Mouse (Mus musculus) granulocyte monocyte progenitor cell, adult 5-6 weeks (primary cell): ENCODE results near the gene Spns3. TPM values are rescaled to one million over a fixed set of nuclear protein-coding genes. Genes with fewer than 3 reads are reported as not detected.

ENCODE experiments used
- ATAC-seq: replicated peaks from 2 replicates; pipeline ENCODE4 v1.8.0; 2016; ENCODE audit warnings: mild to moderate bottlenecking, moderate TSS enrichment, inconsistent platforms; ENCODE audit not compliant: poor library complexity, severe bottlenecking
- total RNA-seq, 2 experiments: library from RNA; stranded (forward) in 1 of 2; stranded (reverse) in 1 of 2; fragments of 200-712, 200-1000 nt in 1 of 2; fragments of >200 nt in 1 of 2; fragmentation: Nextera tagmentation in 1 of 2; gene quantifications; 2 replicates each; pipeline ENCODE4 v1.2.3; 2014 to 2017

The Spns3 gene
- total RNA-seq, 2 experiments from 2014 or later = 23.0 to 32.1 TPM

DNA sequence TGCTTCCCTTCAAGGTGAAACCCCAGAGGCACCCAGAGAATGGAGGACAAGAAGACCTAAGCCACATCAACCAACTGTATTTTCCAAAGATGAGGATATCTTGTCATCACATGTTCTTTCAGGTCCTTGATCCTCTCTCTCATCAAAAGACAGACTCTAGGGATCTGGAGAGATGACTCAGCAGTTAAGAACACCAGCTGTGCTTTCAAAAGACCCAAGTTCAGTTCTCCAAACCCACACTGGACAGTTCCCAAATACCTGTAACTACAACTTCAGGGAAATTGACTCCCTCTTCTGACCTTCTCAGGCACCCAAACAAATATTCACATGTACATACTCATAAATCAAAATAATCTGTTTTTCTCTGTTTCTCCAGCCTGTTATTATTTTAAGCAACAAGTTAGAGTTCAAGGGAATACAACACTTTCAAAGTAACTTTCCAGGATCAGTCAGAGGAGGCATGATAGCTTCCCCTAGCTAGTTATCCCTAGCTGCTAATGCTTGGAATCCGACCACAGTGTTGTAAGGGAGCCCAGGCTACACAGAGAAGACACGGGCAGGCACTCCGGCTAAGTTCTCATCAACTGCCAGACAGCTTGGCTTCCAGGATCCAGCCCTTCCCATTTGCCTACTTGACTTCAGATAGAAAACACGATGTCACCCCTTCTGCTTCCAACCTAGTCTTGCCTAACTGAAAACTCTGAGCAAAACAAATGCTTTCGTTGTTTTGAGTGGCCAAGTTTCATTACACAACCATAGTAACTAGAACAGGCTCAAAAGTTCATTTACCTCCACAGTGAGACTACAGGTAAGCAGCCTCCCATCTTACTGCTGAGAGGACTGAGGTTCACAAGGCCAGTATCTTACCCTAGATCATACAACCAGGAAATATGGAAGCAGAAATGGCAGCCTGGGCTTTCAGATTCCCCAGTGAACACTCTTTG is 28.4 kb downstream of the Spns3 start:
- ATAC-seq = no peak

GRCm38 (mm10) chr11:72519895-72520294 is 30.4 kb downstream of the Spns3 start:
- ATAC-seq = peak; percentile 61

DNA sequence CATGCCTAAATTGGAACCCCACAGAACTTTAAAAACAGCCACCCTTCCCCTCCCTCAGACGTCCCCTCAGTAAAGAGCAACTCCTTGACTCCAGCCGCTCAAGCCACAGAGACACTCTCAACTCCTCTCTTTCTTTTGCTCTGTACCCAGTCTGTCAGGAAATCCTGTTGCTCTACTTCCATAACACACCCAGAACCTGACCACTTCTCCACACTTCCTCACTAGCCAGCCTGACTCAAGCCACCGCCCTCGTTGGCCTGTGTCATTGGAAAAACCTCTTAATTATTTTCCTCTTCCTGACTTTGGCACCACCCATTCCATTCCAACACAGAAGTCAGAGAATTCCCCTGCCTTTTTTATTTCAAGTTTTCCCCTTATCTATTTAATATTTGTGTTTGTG is 31.1 kb downstream of the Spns3 start:
- ATAC-seq = 0 out of 2 replicates have a peak, but pooled peaks have one; percentile 43

GRCm38 (mm10) chr11:72518449-72518848 is 31.9 kb downstream of the Spns3 start:
- ATAC-seq = peak; percentile 52

DNA sequence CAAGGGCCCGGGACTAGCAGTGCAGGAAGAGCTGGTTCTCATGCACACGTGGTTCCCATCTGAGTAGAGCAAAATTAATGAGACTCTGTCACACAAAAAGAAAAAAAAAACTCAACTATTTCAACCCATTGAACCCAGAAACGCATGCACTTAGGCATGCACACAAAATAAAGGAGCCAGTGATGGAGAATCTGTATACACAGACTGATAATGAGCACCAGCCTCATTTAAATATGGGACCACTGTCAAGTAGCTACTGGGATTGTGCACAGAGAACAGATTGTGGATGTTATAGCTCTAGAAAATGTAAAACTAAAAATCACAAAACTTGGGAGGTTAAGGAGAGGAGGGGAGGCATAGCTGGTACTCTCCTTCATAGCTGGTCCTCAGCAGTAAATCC is 35.3 kb downstream of the Spns3 start:
- ATAC-seq = no peak

DNA sequence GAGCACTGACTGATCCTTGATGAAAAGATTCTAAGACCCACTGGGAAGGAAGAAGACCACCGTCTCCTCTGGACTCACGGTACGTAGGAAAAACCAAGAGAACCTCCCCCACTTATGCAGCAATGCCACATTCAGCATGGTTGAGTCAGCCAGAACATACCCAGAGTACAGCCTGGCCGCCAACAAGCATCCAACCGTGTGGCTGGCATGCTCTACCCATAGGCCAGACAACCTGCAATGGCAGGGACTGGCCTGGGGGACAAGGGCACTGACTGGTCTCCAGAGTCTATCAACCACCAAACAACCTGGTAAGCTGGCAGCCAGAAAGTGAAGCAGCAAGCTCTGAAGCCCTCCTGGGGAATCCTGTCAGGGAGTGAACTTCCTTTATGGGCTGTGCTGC is 41.7 kb downstream of the Spns3 start:
- no peak for ATAC-seq

DNA sequence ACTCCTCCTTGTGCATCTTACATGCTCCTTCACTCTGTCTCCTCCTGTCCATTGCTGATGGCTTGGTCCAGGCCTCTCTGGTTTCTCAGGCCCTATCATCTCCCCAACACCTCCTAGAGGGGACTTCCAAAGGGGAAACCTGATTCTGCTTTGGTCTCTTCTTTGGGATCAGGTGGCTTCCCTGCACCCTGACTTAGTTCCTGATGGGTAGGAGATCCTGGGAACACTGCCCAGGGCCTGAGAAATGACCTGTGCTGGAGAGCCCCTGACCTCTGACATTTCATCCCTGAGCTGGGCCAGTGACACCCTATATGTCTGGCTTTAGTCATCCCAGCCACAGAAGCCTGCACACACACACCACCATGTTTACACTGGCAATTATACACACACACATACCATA is 42.7 kb downstream of the Spns3 start:
- ATAC-seq = no peak

DNA sequence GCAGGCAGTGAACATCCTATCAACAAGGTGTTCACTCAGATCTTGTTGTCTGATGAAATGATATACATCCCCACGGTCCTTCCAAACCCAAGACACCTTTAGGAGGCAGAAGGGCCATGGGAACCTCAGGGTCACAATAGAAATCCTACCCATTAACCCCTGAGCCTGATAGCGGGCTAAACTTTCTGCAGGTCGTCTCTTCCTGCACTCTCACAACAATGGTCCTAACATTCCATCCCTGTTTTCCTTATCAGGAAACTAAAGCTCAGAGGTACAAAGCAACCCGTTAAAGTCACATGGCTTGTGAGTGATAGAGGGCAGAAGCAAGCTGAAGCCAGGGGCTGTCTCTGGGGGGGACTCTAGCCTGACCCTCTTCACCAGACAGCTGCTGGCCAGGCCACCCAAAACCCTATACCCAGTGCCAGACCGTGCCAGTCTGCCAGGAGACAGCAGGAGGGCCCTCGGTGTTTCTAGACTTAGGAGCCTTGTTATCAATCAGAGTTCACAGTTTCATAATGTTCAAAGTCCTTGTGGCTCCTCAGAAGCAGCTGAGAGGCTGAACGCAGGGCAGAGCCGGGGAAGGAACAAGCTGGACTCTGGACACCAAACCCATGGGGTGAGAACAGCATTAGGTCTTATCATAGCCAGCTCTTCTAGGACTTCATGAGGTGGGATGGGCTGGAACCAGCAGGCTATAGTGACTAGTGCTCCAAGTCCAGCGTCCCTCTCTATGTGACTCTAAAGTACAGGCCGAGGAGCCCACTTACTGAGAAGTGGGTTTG is 46.1 kb downstream of the Spns3 start:
- ATAC-seq = no peak

- ATAC-seq = no peak
These were observed 46.8 kb downstream of the Spns3 start for GRCm38 (mm10) chr11:72503501-72503921.

DNA sequence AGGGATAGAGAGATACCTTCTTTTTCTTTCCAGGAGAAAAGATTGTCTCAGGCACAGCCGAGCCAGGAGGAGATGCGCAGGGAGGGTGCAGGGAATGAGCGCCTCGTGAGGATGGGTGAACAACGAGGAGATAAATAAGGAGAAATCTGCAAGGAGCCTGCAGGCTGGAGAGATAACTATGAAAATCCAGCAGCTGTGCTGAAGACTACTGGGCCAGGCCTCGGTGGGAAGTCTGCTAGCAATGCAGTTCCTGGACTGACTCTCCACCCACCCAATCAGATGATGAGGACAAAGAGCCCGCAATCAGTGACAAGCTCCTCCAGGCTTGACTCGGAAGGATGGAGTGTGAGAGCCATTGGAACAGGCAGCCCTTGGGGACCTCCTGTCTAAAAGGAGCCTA is 48.1 kb downstream of the Spns3 start:
- ATAC-seq = no peak

- no peak for ATAC-seq
These were observed 48.8 kb downstream of the Spns3 start for GRCm38 (mm10) chr11:72501426-72502002.

DNA sequence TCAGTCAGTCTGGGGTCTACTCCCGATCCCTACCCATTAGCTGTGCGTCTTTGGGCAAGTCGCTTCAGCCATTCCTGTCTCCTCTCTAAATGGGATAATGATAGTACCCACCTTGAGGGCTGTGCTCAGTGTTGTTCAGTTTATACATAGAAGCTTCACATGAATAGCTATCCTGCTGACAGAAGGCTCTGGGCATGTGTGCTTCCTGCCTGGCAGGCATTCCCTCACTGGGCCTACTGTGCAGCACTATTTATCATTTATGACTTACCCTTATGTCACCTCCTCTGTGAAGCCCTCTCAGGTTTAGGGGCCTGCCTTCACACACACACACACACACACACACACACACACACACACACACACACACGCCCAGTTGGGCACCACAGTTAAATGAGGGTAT is 50.2 kb downstream of the Spns3 start:
- ATAC-seq = no peak

DNA sequence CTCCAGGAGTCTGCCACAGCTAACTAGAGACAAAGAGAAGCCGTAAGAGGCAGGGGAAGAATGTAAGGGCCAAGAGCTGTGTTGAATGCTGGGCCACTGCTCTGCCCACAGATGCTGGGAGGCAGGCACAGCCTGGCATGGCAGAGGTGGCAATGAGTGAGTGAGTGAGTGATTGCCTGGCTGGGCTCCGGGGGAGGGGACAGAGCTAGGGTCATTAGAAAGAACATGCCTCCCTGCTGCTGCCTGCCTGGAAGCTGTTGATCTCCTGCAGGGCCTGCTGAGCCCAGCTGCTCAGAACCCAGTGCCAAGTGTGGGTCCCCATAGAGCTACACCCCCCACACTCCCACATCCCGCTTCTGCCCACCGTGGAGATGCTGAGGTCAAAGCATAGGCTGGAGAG is 52.9 kb downstream of the Spns3 start:
- ATAC-seq = no peak

GRCm38 (mm10) chr11:72496775-72497174 is 53.5 kb downstream of the Spns3 start:
- no peak for ATAC-seq

DNA sequence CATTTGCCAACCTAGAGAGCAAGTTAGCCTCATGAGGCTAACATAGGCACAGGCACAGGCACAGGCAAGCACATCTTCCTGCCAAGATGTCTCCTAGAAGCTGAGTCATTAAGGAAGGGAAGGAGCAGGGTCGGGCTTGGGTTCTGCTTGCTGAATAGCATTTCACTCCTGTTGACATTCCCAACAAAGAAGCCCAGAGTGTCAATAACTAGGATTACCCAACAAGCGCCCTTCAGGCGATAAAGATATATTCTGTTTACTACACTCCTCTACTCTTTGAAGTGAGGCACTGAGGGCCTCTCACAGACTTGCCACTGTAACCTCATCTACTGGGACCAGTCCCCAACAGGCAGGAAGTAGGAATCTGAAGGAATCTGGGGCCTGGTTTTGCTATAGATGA is 54.2 kb downstream of the Spns3 start:
- no peak for ATAC-seq

- ATAC-seq = peak; percentile 12; the same call in 1 of the 2 replicates
These were observed 56.0 kb downstream of the Spns3 start for GRCm38 (mm10) chr11:72494046-72494988.

DNA sequence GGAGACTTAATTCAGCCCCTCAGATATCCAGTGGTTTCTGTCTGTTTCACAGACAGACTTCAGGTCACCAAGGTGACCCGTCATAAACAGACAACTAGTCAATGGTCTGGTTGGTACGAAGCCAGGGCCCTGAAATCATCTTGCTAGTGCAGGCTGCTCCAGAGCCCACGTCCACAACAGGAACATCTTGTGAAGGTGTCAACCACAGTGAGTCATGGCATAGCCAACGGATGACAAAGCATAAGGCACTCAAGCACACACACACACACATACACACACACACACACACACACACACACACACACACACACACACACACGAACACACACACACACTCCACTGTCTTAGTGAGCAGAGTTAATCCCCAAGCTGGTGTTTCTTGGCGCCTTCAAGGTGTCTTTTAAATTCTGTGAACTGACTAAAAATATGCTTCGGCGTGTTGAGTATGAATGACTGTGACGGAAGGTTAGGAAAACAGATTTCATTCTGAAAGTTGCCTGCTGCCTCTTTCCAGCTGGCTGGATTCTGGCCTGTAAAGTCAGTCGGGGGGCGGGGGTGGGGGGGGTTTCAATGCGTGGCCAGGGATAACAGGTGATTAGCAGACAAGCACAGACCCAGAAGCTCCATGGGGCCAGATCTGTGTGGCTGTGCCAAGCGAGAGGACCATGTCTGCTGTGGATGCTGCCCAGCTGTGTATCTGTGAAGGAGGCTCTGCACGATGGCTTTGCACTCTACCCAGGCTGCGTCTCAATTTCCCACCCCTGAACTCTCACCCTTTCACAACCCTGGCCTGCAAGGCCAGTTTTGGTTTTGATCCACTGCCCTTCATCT is 59.0 kb downstream of the Spns3 start:
- ATAC-seq = peak; percentile 7; the same call in 1 of the 2 replicates

GRCm38 (mm10) chr11:72489881-72490301 is 60.4 kb downstream of the Spns3 start, which contains the start of gene Spns2:
TSS of gene Spns2 (minus strand) at chr11:72489904.
- ATAC-seq = peak; percentile 70

DNA sequence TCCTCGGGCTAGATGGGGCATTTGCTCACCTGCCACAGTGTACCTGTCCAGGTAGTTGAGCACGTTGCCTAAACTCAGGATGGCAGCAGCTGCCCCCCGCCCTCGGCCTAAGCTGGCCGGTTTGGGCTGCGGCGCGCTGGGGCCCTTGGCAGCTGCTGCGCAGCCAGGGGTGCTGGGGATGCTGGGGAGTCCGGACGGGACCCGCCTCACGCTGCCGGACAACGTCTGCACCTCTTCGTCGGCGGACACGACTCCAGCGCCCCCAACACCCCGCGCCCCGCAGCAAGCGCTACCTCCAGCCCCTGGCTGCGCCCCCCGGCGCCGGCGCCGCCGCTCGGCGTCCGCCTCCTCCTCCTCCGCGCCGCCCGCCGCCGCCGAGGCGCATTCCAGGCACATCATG is 60.9 kb downstream of the Spns3 start:
- ATAC-seq = no peak
